Mouse (Mus musculus): ENCODE data around the gene Tgtp2. TPM values are rescaled to one million over a fixed set of nuclear protein-coding genes. Genes with fewer than 3 reads are reported as not detected.
"Not testable (repeated sequence)": the region's sequence is repeated elsewhere in the genome, so short reads cannot be mapped to it uniquely, and the experiment has no call there.

The Tgtp2 gene
- polyA plus RNA-seq, 1 experiment from 2014 or later, result not detected

DNA sequence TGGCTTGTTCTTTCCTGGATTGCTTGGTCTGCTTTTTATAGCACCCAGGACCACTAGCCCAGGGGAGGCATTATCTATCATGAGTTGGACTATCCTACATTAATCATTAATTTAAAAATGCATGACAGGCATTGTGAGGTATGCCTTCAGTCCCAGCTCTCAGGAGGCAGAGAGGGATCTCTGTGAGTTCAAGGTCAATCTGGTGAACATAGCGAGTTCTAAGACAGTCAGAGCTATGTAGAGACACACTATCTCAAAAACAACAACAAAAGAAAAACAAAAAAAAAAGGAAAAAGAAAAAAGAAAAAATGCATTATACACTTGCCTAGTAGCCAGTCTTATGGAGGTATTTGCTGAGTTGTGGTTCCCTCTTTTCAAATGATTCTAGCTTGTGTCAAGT, 20.4 kb upstream of the Tgtp2 start:
- no peaks in the 10 kb centered on the region for H3K36me3 ChIP-seq

DNA sequence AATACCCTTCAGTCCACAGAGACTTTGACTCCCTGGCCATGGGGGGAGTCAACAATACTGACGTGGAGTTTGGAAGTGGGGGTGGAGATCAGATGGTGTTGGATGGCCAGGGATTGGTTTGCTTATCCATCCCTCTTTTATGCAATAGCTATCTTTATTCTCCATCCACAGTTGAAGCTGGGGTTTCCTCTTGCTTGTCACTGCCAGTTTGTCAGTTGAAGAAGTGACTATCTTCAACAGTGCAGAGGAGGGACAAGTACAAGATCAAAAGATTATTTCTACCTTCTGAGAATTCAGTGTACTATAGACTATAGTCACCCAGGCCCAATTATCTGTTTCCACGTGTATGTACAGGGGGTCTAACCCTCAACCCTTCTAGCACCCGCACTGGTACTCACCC, 19.8 kb upstream of the Tgtp2 start:
- Histone ChIP-seq H3K4me2 (no peak overlapping the region), H3K27me3 (replicated peaks) (no peaks in the 10 kb centered on the region), H3K27ac (ENCODE audit: poor library complexity, severe bottlenecking) (no peak overlapping the region), H3K9ac (no peak overlapping the region), H3K9me3 (replicated peaks) (no peaks in the 10 kb centered on the region), H3K4me1 (replicated peaks) (0 out of 2 replicates have a peak, but pooled peaks cover 9% of the 10 kb centered on the region), H3K4me3 (no peak overlapping the region), H3K36me3 (no peaks in the 10 kb centered on the region)
- no peak for ATAC-seq (ENCODE audit: insufficient number of reproducible peaks, low FRiP score)
- WGBS, result 74% methylated on average over 3 of the region's 3 CpGs

More for the DNA sequence above, 20.4 kb upstream of the Tgtp2 start:
- H3K9ac ChIP-seq, result no peak overlapping the region
- H3K4me1 ChIP-seq (replicated peaks), result 0 out of 2 replicates have a peak, but pooled peaks cover 9% of the 10 kb centered on the region
- H3K27me3 ChIP-seq (replicated peaks), result no peaks in the 10 kb centered on the region
- 57% methylated on average over 1 of the region's 1 CpGs for WGBS
- ATAC-seq (ENCODE audit: insufficient number of reproducible peaks, low FRiP score), result no peak
- no peak overlapping the region for H3K4me3 ChIP-seq
- no peak overlapping the region for H3K4me2 ChIP-seq
- H3K9me3 ChIP-seq (replicated peaks), result no peaks in the 10 kb centered on the region
- no peak overlapping the region for H3K27ac ChIP-seq (ENCODE audit: poor library complexity, severe bottlenecking)

DNA sequence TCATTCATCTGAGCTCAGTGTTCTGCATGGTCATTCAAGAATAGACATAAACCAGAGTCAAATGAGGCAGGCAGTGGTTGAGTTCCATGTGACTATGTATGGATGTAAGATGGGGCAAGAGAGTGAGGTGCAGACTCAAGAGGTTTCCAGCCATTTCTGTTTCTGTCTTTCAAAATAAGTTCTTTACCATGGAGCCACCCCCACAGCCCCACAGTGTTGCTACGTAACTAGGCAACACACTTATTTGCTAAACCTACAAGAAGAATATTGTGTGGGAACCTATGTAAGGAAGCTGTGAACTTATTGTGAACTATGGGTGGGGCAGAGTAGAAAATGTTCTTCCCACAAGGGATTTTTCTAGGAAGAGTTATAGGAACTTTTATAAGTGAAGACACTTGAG, 19.1 kb upstream of the Tgtp2 start:
- no peak for ATAC-seq (ENCODE audit: insufficient number of reproducible peaks, low FRiP score)
- no peaks in the 10 kb centered on the region for H3K9me3 ChIP-seq (replicated peaks)
- 83% methylated on average over 1 of the region's 1 CpGs for WGBS

DNA sequence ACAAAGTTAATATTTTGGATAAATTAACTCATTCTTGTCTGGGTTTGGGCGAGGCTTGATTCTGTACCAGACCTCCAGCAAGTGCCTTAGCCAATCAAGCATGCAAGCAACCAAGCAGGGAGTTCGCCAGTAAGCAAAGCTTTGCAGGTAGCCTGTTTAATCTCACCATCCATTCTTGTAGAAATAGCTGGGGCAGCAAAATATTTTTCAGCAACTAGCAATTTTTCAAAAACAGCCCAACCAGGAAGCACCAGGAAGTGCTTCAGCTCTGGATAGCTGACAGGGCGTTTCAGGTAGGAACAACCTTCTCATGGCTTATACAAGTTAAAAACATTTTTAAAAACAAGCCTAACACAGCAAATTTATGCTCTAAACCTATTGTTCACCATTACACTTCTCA, 17.9 kb upstream of the Tgtp2 start:
- Histone ChIP-seq H3K27me3 (replicated peaks) (no peaks in the 10 kb centered on the region), H3K4me1 (replicated peaks) (0 out of 2 replicates have a peak, but pooled peaks cover 3% of the 10 kb centered on the region), H3K4me3 (no peak overlapping the region), H3K27ac (ENCODE audit: poor library complexity, severe bottlenecking) (no peak overlapping the region), H3K9ac (no peak overlapping the region), H3K9me3 (replicated peaks) (no peaks in the 10 kb centered on the region), H3K36me3 (no peaks in the 10 kb centered on the region), H3K4me2 (no peak overlapping the region)
- 69% methylated on average over 3 of the region's 3 CpGs for WGBS
- ATAC-seq (ENCODE audit: insufficient number of reproducible peaks, low FRiP score), result no peak

More for the DNA sequence above, 19.1 kb upstream of the Tgtp2 start:
- 0 out of 2 replicates have a peak, but pooled peaks cover 6% of the 10 kb centered on the region for H3K4me1 ChIP-seq (replicated peaks)
- no peak overlapping the region for H3K9ac ChIP-seq
- no peaks in the 10 kb centered on the region for H3K27me3 ChIP-seq (replicated peaks)
- no peak overlapping the region for H3K27ac ChIP-seq (ENCODE audit: poor library complexity, severe bottlenecking)
- H3K4me3 ChIP-seq, result no peak overlapping the region
- H3K36me3 ChIP-seq, result no peaks in the 10 kb centered on the region
- H3K4me2 ChIP-seq, result no peak overlapping the region

DNA sequence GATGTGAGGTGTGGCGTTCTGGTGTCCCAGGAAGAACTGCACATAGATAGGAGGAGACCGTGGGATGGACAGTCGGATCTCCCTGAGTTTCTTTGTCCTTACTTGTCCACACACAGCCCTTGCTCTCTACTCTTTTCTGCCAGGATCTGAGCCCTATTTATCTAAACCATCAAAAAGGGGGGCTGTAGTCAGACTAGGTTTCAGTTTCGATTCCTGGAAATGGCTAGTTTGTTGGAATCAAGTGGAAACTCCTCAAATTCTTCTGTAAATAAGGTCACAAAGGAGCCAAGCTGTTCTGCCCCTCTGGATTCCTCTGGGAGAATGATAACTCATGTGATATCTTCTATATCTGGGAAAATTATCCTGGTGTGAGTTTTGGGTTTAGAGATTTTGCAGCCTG, 17.4 kb upstream of the Tgtp2 start:
- Histone ChIP-seq H3K27ac (ENCODE audit: poor library complexity, severe bottlenecking) (no peak overlapping the region), H3K9ac (no peak overlapping the region), H3K9me3 (replicated peaks) (no peaks in the 10 kb centered on the region), H3K36me3 (no peaks in the 10 kb centered on the region), H3K4me3 (no peak overlapping the region), H3K27me3 (replicated peaks) (no peaks in the 10 kb centered on the region), H3K4me1 (replicated peaks) (0 out of 2 replicates have a peak, but pooled peaks cover 3% of the 10 kb centered on the region), H3K4me2 (no peak overlapping the region)
- no peak for ATAC-seq (ENCODE audit: insufficient number of reproducible peaks, low FRiP score)
- 70% methylated on average over 4 of the region's 4 CpGs for WGBS

DNA sequence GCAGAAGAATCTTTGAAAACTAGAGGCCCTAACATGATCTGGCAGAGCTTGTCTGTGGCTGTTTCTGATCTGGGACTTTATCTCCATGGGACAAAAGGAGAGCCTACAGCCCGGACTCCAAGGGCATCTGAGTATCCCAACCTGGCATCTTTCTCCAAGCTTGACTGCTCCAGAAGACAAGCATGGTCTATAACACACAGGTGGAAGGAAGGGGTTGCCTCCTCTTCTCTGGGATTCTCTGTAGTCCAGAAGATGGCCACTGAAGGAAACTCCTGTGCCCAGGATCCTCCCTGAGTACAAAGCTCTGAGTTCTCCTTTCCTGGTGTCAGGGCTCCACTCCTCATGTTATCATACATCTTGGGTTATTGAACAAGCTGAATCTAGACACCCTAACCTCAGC, 16.6 kb upstream of the Tgtp2 start:
- Histone ChIP-seq H3K9me3 (replicated peaks) (no peaks in the 10 kb centered on the region), H3K36me3 (no peaks in the 10 kb centered on the region), H3K27me3 (replicated peaks) (no peaks in the 10 kb centered on the region), H3K27ac (ENCODE audit: poor library complexity, severe bottlenecking) (no peak overlapping the region), H3K9ac (no peak overlapping the region), H3K4me1 (replicated peaks) (0 out of 2 replicates have a peak, but pooled peaks cover 3% of the 10 kb centered on the region), H3K4me3 (no peak overlapping the region), H3K4me2 (no peak overlapping the region)
- 50% methylated on average over 1 of the region's 1 CpGs for WGBS
- no peak for ATAC-seq (ENCODE audit: insufficient number of reproducible peaks, low FRiP score)

DNA sequence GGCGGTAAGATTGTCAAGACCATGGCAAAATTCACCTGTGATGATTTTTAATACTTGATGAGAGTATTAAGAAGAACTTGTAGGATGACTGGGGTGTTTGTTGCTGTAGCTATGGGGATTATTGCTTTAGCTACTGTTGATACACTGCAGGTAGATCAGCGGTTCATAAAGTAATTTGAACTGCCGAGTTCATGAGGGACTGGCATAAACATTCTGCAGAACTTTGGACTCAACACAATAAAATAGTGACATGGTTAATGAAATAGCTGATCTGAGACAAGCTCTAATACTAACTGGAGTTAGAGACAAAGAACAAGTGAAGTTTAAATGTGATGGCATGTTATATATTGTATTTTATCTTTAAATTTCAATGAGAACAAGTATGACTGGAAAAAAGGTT, 14.7 kb upstream of the Tgtp2 start:
- H3K9me3 ChIP-seq (replicated peaks), result no peaks in the 10 kb centered on the region
- H3K4me2 ChIP-seq, result no peak overlapping the region
- H3K27me3 ChIP-seq (replicated peaks), result no peaks in the 10 kb centered on the region
- no peak overlapping the region for H3K4me3 ChIP-seq
- no peak overlapping the region for H3K27ac ChIP-seq (ENCODE audit: poor library complexity, severe bottlenecking)
- ATAC-seq (ENCODE audit: insufficient number of reproducible peaks, low FRiP score), result no peak
- no peak overlapping the region for H3K9ac ChIP-seq
- WGBS, result 86% methylated on average over 3 of the region's 3 CpGs
- H3K4me1 ChIP-seq (replicated peaks), result no peaks in the 10 kb centered on the region
- no peaks in the 10 kb centered on the region for H3K36me3 ChIP-seq

DNA sequence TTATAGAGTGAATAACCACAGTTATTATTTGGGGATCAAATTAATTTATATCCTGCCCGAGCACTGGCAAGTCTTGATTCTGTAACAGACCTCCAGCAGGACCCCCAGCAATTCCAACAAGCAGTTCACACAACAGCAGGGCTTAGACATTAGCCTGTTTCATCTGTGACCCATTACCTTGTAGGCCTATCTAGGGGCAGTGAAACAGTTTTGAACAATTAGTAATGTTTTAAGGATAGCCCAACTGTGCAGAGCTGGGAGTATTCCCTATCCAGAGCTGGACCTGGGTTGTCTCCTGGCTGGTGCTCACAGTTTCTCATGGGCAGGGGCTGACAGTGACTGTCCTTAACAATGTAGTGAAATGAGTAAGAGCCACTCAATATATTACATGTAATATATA, 13.0 kb upstream of the Tgtp2 start:
- ATAC-seq (ENCODE audit: insufficient number of reproducible peaks, low FRiP score), result no peak
- Histone ChIP-seq H3K4me3 (no peak overlapping the region), H3K27me3 (replicated peaks) (no peaks in the 10 kb centered on the region), H3K27ac (ENCODE audit: poor library complexity, severe bottlenecking) (no peak overlapping the region), H3K36me3 (no peaks in the 10 kb centered on the region), H3K4me2 (no peak overlapping the region), H3K4me1 (replicated peaks) (no peaks in the 10 kb centered on the region), H3K9me3 (replicated peaks) (no peaks in the 10 kb centered on the region), H3K9ac (no peak overlapping the region)
- 69% methylated on average over 1 of the region's 1 CpGs for WGBS

DNA sequence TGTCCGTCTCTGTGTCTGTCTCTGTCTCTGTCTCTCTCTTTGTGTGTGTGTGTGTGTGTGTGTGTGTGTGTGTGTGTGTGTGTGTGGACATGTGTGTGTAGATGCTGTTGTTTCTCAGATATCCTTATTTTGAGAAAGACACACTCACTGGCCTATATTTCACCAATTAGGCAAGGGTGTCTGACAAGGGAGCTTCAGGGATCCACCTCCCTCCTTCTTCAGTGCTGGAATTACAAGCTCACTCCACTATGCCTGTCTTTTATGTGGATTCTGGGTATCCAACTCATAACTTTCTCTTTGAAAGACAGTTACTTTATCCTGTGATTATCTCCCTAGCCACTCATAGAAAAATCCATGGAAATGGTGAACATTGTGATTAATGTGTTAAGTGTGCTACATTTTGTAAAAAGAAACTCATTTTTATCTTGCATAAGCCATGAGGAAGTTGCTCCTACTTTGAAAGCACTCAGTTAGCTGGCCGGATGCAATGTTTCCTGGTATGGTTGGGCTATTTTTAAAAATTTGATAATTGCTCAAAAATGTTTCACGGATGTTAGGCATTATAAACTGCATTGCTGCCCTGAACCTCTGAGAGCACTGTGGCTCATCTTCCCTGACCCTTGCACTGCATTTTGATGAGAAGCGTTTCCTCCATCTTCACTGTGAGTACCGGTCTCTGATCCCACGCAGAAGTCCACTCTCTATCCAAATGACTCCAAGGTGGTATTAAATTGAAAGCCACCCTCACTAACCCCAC, 12.2 kb upstream of the Tgtp2 start, which contains the start of gene Ifi47:
TSS of gene Ifi47 (plus strand) at position 587 of the 757 bp plus-strand sequence.
- H3K27ac ChIP-seq (ENCODE audit: poor library complexity, severe bottlenecking); H3K27me3 ChIP-seq (replicated peaks); ATAC-seq (ENCODE audit: insufficient number of reproducible peaks, low FRiP score); H3K4me3 ChIP-seq; H3K4me1 ChIP-seq (replicated peaks); H3K9ac ChIP-seq; H3K9me3 ChIP-seq (replicated peaks); H3K4me2 ChIP-seq; H3K36me3 ChIP-seq: not testable (repeated sequence)
- WGBS, result 61% methylated on average over 6 of the region's 6 CpGs

DNA sequence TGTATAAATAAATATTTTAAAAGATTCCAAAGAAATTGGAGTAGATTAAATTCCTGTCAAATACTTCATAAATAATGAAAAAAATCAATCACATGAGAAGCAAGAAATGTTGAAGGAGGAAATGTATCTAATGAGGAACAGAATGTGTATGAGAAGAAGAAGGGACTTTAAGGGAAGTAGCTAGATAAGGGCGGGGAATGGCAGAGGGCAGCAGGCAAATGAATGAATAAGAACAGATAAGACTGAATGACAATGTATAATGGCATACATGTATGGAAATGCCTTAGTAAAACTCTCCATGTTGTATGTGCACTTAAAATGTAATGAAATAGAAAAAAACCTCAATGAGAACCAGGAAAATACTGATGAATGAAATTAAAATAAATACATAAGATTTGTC, 4.4 kb upstream of the Tgtp2 start:
- H3K36me3 ChIP-seq, result no peaks in the 10 kb centered on the region
- H3K4me1 ChIP-seq (replicated peaks), result no peaks in the 10 kb centered on the region
- H3K27ac ChIP-seq (ENCODE audit: poor library complexity, severe bottlenecking), result no peak overlapping the region
- no peak for ATAC-seq (ENCODE audit: insufficient number of reproducible peaks, low FRiP score)
- H3K27me3 ChIP-seq (replicated peaks), result no peaks in the 10 kb centered on the region
- H3K4me3 ChIP-seq, result no peak overlapping the region
- 70% methylated on average over 1 of the region's 1 CpGs for WGBS
- no peaks in the 10 kb centered on the region for H3K9me3 ChIP-seq (replicated peaks)
- no peak overlapping the region for H3K9ac ChIP-seq
- H3K4me2 ChIP-seq, result no peak overlapping the region

DNA sequence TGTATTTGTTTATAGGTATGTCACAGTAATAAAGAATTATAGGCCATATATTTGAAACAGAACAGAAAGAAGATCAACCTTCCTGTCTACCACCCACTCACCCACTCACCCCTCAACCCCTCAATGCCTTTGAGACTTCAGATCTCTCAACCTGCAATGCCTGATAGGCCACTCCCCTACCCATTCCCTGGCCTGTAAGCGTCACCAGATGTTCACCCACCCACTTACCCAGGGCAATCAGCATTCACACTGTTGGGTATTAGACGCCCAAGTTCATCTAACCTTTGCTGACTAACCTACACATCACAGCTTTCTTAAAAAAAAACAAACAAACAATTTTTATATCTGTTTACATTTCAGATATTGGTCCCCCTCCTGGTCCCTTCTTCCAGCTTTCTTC, 2.1 kb downstream of the Tgtp2 start:
- not testable (repeated sequence) for ATAC-seq (ENCODE audit: insufficient number of reproducible peaks, low FRiP score); H3K36me3 ChIP-seq; H3K4me1 ChIP-seq (replicated peaks); H3K27me3 ChIP-seq (replicated peaks); H3K27ac ChIP-seq (ENCODE audit: poor library complexity, severe bottlenecking); H3K4me2 ChIP-seq; H3K9ac ChIP-seq; H3K4me3 ChIP-seq; H3K9me3 ChIP-seq (replicated peaks)
- 59% methylated on average over 2 of the region's 2 CpGs for WGBS

DNA sequence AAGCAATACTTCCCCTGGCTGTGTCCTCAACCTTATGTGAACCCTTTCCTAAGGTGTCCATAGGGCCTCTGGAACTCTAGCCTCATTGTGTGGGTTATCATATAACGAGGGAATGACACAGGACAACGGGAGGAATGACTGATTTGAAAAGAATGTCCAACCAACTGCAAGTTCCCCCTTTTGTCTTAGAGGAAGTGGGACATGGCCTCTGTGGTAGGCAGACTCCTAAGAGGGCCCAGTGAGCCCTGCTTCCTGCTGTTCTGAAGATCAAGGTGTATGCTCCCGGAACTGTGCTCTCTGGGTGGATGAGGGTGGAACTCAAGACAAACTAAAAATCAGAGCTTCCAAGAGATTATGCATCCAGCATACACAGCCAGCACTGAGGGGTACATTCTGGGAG, 3.9 kb downstream of the Tgtp2 start:
- H3K27me3 ChIP-seq (replicated peaks); H3K36me3 ChIP-seq; H3K4me1 ChIP-seq (replicated peaks); H3K9ac ChIP-seq; H3K4me3 ChIP-seq; H3K27ac ChIP-seq (ENCODE audit: poor library complexity, severe bottlenecking); H3K9me3 ChIP-seq (replicated peaks); ATAC-seq (ENCODE audit: insufficient number of reproducible peaks, low FRiP score); H3K4me2 ChIP-seq: not testable (repeated sequence)
- WGBS, result 32% methylated on average over 2 of the region's 3 CpGs

Measured in heart, embryonic 12.5 days (tissue).